ENCODE assay signal across 24 mouse cellular contexts in genomic region chr19:10774141-10774540, GRCm38 (mm10). TPM values are rescaled to one million over a fixed set of nuclear protein-coding genes. Genes with fewer than 3 reads are reported as not detected.
"Had no signal": no experiment of that assay in that cellular context is flagged by ENCODE, and none has a peak within 500 bp of the region (broad histone marks: within the 10 kb centered on the region; RNA-seq: fewer than 3 reads in every experiment).

No protein-coding gene starts in this region.

- H3K4me1 ChIP-seq: lung, embryonic 15.5 days; megakaryocyte, embryonic 14.5 days had no signal

- H3K4me3 ChIP-seq: lung, embryonic 15.5 days; midbrain, embryonic 13.5 days; midbrain, embryonic 15.5 days; neural tube, embryonic 13.5 days; neural tube, embryonic 15.5 days had no signal

- DNase-seq: liver, postnatal 0 days; lung, adult 2 months; lung, postnatal 14 days; lung, postnatal 36 days; retina, postnatal 1 day; right cerebral cortex, adult 18-20 months; right cerebral cortex, postnatal 25 days; right cerebral cortex, postnatal 4 days; spleen, adult 18-20 months; thymus, adult 18-20 months; thymus, postnatal 25 days; thymus, postnatal 4 days had no signal

- H3K27ac ChIP-seq: lung, embryonic 15.5 days; macrophage; midbrain, embryonic 13.5 days; midbrain, embryonic 15.5 days; neural tube, embryonic 13.5 days; neural tube, embryonic 15.5 days had no signal

RNA-seq across cellular contexts. Expression of gene Cd5, which starts 35.3 kb away (rescaled TPM):
- total RNA-seq: megakaryocyte progenitor cell, adult 5-6 weeks had no signal

RNA-seq across cellular contexts. Expression of gene Cd6, which starts 55.7 kb away (rescaled TPM):
- total RNA-seq: midbrain, postnatal 0 days had no signal
- polyA plus RNA-seq: lung, postnatal 0 days; midbrain, embryonic 11.5 days; midbrain, embryonic 13.5 days; neural tube, embryonic 11.5 days; neural tube, embryonic 13.5 days; neural tube, embryonic 15.5 days had no signal
